Mouse (Mus musculus): ENCODE data around the gene Farsb.

The Farsb gene

DNA sequence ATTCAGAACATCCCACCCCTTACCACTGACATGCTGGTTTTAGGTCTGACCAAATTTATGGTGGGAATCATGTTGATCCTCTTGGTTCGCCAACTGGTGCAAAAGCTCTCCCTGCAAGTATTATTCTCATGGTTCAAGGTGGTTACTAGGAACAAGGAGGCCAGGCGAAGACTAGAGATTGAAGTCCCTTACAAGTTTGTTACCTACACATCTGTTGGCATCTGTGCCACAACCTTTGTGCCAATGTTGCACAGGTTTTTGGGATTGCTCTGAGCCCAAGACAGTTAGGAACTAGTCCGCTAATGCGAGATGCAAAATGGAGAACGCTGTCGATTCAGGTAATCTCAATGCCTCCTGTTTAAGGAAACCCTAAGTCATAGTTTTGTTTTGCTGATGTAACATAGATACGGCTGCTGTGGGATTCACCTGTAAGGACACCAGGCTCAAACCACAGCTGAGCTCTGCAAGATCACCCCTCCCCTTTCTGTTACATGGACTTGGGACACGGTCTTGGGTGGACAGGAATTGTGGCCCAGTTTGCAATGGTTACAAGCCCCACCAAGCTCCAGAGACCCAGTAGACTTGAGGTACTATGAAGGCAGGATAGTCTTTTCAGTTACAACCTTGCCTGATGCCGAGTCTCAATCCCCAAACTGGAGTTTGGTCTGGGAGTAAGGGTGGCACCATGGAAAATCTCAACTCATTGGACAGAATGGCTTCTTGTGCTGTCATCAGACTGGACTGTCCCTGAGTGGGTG lies 71.4 kb downstream of the Farsb start:
- no peak for DNase-seq

GRCm38 (mm10) chr1:78414421-78414820 lies 74.3 kb downstream of the Farsb start:
- no peak for DNase-seq

DNA sequence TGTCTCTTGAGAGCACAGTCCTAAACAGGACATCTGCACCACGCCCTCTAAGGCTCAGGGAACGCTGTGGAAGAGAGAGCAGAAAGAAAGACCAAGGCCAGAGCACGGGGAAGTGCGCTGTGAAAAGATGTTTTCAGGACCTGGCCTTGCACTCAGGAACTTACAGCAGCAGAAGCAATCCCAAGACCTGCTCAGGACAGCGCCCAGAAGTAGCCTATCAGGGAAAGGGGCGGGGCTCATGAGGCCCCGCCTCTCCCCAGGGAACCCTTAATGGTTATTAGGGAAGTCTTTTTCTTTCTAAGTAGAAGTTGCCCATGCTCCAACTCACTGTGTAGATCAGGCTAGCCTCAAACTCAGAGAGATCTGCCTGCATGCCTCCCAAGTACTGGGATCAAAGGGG lies 76.0 kb downstream of the Farsb start:
- no peak for DNase-seq

- no peak for DNase-seq
These were observed 79.3 kb downstream of the Farsb start for GRCm38 (mm10) chr1:78409396-78409795.

DNA sequence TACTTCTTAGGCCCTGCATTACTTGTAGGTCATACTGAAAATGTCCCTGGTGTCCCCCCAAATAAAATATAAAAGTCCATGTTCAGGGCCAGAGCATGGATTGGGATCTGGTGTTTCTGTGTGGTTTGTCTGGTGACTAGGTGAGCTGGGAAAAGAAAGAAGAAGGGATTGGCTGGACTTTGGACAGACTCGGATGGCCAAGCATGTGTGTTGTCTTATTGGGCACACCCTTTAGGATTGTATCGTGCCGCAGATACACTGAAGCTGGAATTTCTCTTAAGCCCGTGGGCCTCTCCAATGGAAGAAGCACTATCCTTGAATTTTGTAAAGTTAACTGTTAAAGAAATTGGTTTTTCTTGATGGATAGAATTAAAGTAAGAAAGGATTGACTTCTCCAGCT lies 87.3 kb downstream of the Farsb start:
- DNase-seq = no peak

DNA sequence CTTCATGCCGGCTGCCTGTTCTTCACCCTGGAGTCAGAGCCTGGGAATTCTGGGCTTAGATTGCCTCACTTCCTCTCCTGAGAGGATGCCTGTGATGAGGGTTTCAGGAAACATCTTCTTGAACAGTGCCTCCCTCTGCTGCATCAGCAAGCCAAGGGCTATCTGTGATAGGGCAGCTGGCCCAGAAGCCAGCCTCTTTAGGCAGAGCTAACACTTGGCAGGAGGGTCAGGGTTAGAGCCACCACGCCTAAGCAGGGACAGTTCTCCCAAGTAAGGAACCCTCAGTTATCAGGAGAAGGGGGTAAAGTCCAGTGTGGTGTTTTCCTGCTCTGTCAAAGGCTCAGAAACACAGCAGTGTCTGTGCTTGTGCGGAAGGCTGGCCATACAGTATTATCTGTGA lies 88.9 kb downstream of the Farsb start:
- no peak for DNase-seq

DNA sequence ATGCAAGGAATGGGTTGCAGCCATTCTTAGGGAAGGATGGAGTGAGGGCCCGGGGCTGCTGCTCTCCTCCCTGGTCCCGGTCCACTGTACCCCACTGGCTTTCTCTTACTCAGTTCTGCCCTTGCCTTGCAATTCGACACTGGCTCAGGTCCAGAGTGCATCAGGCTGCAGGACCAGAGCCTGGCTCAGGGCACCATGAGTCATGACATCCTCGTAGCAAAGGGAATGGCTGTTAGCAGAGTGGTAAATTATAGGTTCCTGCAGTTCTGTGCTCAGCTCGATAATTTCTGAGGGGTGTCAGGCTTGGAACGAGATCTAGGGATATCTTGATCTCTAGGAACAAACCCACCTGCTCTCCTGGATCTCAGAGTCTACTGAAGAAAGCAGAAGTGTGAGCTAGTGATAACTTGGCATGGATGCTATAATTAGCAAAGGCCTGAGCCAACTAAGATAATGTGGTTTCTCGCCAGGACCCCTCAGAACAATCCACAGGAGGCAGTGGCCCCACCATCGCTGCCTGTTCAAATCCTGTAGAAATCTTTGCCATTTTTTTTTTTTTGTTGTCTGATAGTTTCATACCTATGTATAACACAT lies 92.3 kb downstream of the Farsb start:
- DNase-seq = no peak

- DNase-seq = no peak
These were observed 93.0 kb downstream of the Farsb start for GRCm38 (mm10) chr1:78395737-78396136.

- DNase-seq = no peak
These were observed 93.4 kb downstream of the Farsb start for GRCm38 (mm10) chr1:78395191-78395735.

GRCm38 (mm10) chr1:78388848-78389247 lies 99.8 kb downstream of the Farsb start:
- no peak for DNase-seq

- no peak for DNase-seq
These were observed 100.8 kb downstream of the Farsb start for GRCm38 (mm10) chr1:78387854-78388253.

DNA sequence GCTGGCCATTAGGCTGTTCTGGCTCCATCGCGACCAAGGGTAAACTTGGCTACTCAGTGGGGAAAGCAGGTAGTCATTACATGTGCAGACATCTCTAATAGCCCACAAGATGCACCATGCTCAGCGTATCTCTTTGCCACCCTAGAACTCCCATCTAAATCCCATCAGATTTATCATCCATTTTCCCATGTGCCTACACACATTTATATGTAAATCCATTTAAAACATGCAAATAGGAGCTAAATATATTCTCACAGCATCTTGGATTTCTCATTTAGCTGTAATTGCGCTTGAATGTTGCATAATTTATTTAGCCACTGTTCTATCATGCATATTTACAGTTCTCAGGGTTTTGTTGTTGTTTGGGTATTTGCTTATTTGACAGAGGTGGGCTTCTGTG lies 107.7 kb downstream of the Farsb start:
- no peak for DNase-seq

DNA sequence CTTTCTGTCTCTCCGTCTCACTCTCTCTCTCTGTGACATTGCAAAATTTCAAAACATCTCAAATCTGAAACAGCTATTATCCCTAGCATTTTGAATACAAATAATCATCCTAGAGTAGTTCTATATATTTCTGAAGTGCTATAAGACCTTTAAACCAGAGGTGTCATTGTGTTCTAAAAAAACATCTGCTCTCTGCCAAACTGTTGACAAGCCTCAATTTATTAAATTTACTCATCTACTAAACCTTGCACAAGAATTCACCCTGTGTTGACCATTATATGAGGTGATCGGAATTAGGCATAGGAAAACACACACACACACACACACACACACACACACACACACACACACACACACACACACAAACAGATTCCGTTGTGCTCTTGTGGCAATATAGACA lies 113.6 kb downstream of the Farsb start:
- no peak for DNase-seq

GRCm38 (mm10) chr1:78373836-78374235 lies 114.9 kb downstream of the Farsb start:
- DNase-seq = no peak

DNA sequence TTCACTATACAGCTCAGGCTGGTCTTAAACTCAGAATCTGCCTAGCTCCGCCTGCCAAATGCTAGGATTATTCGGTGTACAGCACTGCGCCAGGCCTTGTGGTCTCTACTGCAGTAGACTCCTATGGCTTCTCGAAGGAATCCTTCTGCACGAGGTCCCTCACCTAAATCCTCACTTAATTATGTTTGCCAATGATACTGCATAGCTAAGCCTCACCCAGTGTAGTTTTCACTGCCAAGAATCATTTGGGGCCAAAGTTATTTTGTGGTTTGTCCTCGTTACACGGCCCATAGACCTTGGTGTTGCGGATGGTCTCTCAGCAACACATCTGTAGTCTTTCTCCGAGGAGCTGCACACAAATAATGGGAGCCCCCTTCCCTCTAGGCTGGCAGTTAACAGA lies 116.4 kb downstream of the Farsb start:
- DNase-seq = no peak

DNA sequence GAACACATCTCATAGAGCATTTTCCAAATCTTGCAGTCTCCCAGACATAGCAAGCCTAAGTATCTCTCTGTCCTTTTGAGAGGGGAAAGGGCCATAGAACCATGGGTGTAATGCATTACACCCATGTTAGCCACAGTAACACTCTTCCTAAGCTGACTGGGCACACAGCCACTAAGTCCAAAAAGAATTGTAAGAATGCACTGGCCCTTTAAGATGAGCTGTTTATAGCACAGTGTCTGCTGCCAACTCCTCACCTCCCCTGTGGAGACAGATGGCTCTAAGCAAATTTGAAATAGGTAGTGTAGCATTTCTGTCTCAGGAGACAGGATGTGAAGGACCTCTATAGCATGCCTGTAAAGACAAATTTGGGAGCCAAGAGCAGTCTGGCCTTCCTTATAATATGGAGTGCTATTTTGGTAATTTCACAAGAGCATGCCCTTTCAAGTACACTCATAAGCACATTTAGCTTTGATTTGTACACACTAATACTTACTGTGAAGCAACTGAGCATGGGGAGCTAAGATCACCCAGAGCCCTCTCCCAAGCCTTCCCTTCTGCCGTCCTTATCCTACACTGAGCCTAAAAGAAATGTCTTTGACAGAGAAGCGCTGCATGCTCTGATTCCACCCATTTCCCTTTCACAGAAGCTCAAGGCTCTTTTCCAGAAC lies 117.0 kb downstream of the Farsb start:
- DNase-seq = no peak

DNA sequence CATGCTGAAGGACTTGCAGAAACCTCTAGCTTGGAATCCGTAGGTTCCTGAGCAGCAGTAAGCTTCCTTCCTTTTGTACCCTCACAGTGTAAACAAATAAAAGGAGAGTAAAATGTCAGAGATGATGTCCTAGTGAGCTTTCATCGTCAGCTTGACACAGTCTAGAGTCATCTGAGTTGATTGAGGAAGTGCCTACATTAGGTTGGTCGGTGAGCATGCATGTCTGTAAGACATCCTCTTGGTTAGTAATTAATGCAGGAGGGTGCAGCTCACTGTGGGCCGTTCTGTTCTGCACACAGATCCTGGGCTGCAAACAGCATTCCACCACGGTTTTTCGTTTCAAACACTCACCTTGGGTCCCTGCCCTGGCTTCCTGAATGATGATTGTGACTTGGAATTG lies 118.6 kb downstream of the Farsb start:
- DNase-seq = no peak

All from kidney, adult 9 months (tissue).